Comparison of ENCODE assay signal across 14 mouse cellular contexts in the genomic region with DNA sequence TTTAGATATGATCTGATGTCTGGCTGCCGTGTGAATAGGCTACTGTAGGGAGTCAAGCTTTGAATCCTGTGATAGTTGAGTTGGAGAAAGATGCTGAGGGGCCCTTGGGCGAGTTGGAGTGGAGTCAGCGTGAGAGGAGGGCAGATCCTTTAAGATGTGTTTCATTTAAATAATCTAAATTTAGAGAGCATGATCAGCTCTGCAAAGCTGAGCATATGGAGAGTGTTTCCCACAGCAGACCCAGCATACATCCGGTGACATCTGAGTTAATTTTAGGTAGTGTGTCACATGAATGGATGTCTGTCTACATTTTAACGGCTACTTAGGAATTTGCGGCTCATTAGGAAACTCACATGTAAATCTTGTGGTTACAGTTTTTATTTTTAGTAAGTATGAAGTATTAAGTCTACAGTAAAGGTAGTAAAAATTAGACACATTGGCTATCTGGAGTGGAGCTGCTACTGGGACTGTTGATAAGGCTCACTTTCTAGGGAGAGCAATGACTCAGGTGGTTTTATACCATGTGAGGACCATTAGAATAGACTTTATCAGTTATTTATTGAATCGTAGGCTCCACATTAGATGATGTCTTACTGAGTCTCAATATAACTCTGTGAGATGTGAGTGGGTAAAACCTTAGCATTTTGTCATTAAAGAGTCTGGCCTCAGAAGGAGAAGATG.
A peak's percentile ranks its signal among the peaks of the same experiment; 100 is the strongest.
DNase-seq lines count a peak whose midpoint lies in the region; ATAC-seq and TF ChIP-seq lines count a peak whose summit lies in the region.
"Had no signal": no experiment of that assay in that cellular context is flagged by ENCODE, and none has a peak within 500 bp of the region (broad histone marks: within the 10 kb centered on the region; RNA-seq: fewer than 3 reads in every experiment).

No protein-coding gene starts in this region.

- no peaks in the 10 kb centered on the region for H3K27me3 ChIP-seq in forebrain, embryonic 14.5 days (replicated peaks; ENCODE audit: control insufficient read depth, insufficient read depth, low read length)
- no peaks in the 10 kb centered on the region for H3K27me3 ChIP-seq in forebrain, embryonic 10.5 days (ENCODE audit: poor library complexity, severe bottlenecking)
- H3K27me3 ChIP-seq in liver, embryonic 11.5 days (replicated peaks; ENCODE audit: control insufficient read depth, insufficient read depth, low read length) = no peaks in the 10 kb centered on the region
- H3K27me3 ChIP-seq in liver, postnatal 0 days (ENCODE audit: insufficient read depth, low read length) = no peaks in the 10 kb centered on the region
- H3K27me3 ChIP-seq in hindbrain, embryonic 13.5 days = no peaks in the 10 kb centered on the region
- H3K27me3 ChIP-seq: limb, embryonic 13.5 days had no signal

- H3K9me3 ChIP-seq in forebrain, embryonic 14.5 days (replicated peaks; ENCODE audit: control insufficient read depth, low read length) = no peaks in the 10 kb centered on the region
- no peaks in the 10 kb centered on the region for H3K9me3 ChIP-seq in forebrain, embryonic 10.5 days
- H3K9me3 ChIP-seq in liver, embryonic 11.5 days (ENCODE audit: control insufficient read depth, low read length) = no peaks in the 10 kb centered on the region
- no peaks in the 10 kb centered on the region for H3K9me3 ChIP-seq in liver, postnatal 0 days (ENCODE audit: low read length)
- H3K9me3 ChIP-seq in hindbrain, embryonic 13.5 days = no peaks in the 10 kb centered on the region
- H3K9me3 ChIP-seq: limb, embryonic 13.5 days; midbrain, embryonic 10.5 days had no signal

- H3K4me2 ChIP-seq in forebrain, embryonic 14.5 days (ENCODE audit: low read length) = no peak overlapping the region
- H3K4me2 ChIP-seq in liver, embryonic 11.5 days = no peak overlapping the region
- H3K4me2 ChIP-seq in liver, postnatal 0 days (ENCODE audit: low read depth, low read length) = no peak overlapping the region
- H3K4me2 ChIP-seq in hindbrain, embryonic 13.5 days = no peak overlapping the region
- H3K4me2 ChIP-seq: limb, embryonic 13.5 days had no signal

- ATAC-seq in forebrain, embryonic 14.5 days = peak; percentile 18; the same call in 1 of the 2 replicates
- ATAC-seq in liver, embryonic 11.5 days (replicated peaks; ENCODE audit: low FRiP score) = peak; percentile 85
- no peak for ATAC-seq in liver, postnatal 0 days
- ATAC-seq in megakaryocyte progenitor cell, adult 5-6 weeks (replicated peaks; ENCODE audit: poor library complexity) = peak; percentile 86
- no peak for ATAC-seq in hindbrain, embryonic 13.5 days (ENCODE audit: low FRiP score)
- ATAC-seq: hindbrain, postnatal 0 days had no signal

- H3K27ac ChIP-seq in forebrain, embryonic 14.5 days (ENCODE audit: low read depth, low read length) = no peak overlapping the region
- H3K27ac ChIP-seq in forebrain, embryonic 10.5 days = no peak overlapping the region
- H3K27ac ChIP-seq in liver, embryonic 11.5 days (ENCODE audit: low read depth, low read length) = no peak overlapping the region
- no peak overlapping the region for H3K27ac ChIP-seq in liver, postnatal 0 days (ENCODE audit: low read depth)
- H3K27ac ChIP-seq in hindbrain, embryonic 13.5 days = no peak overlapping the region; the same call in 1 of the 2 replicates
- H3K27ac ChIP-seq: hindbrain, postnatal 0 days; limb, embryonic 13.5 days; midbrain, embryonic 10.5 days had no signal

- H3K9ac ChIP-seq in forebrain, embryonic 14.5 days (ENCODE audit: low read length) = no peak overlapping the region
- no peak overlapping the region for H3K9ac ChIP-seq in liver, embryonic 11.5 days (ENCODE audit: low read depth, low read length)
- no peak overlapping the region for H3K9ac ChIP-seq in liver, postnatal 0 days (replicated peaks)
- no peak overlapping the region for H3K9ac ChIP-seq in hindbrain, embryonic 13.5 days
- H3K9ac ChIP-seq: limb, embryonic 13.5 days had no signal

- H3K4me1 ChIP-seq in forebrain, embryonic 14.5 days (ENCODE audit: control insufficient read depth, insufficient read depth, low read length) = peaks cover 4% of the 10 kb centered on the region; the same call in 1 of the 2 replicates
- peaks cover 12% of the 10 kb centered on the region for H3K4me1 ChIP-seq in forebrain, embryonic 10.5 days
- no peaks in the 10 kb centered on the region for H3K4me1 ChIP-seq in liver, embryonic 11.5 days (replicated peaks; ENCODE audit: control insufficient read depth, insufficient read depth, low read length)
- no peaks in the 10 kb centered on the region for H3K4me1 ChIP-seq in liver, postnatal 0 days (ENCODE audit: insufficient read depth)
- peaks cover 8% of the 10 kb centered on the region; the same call in 1 of the 2 replicates for H3K4me1 ChIP-seq in hindbrain, embryonic 13.5 days (replicated peaks)
- H3K4me1 ChIP-seq: limb, embryonic 13.5 days; midbrain, embryonic 10.5 days had no signal

- no peak for DNase-seq in forebrain, embryonic 14.5 days (ENCODE audit: low spot score)
- no peak for DNase-seq in forebrain, embryonic 10.5 days (ENCODE audit: extremely low spot score, low spot score)
- DNase-seq in liver, embryonic 11.5 days (ENCODE audit: low spot score) = no peak
- DNase-seq in liver, postnatal 0 days = no peak
- peak; percentile 36 for DNase-seq in c-Kit-positive CD71-positive TER-119-positive erythroid progenitor cells, embryonic 14.5 days (ENCODE audit: low spot score)
- DNase-seq in T-cell, adult 2 months (ENCODE audit: low spot score) = no peak
- DNase-seq: cerebellum, adult 11-12 months; embryo, embryonic 11 days; heart, adult 18-20 months had no signal

- 79% methylated on average over 7 of the region's 7 CpGs for WGBS in forebrain, embryonic 14.5 days
- 90% methylated on average over 7 of the region's 7 CpGs for WGBS in forebrain, embryonic 10.5 days
- WGBS in liver, embryonic 11.5 days = 74% methylated on average over 7 of the region's 7 CpGs
- 50% methylated on average over 7 of the region's 7 CpGs for WGBS in liver, postnatal 0 days (ENCODE audit: insufficient replicate concordance)
- whole genome bisulfite sequencing in hindbrain, embryonic 13.5 days = 89% methylated on average over 7 of the region's 7 CpGs

- TF ChIP-seq CTCF in liver, postnatal 0 days (IDR thresholded peaks at IDR 0.05; ENCODE audit: low read depth) = no peak

- no peak overlapping the region for H3K4me3 ChIP-seq in forebrain, embryonic 14.5 days (ENCODE audit: low read depth, low read length)
- no peak overlapping the region for H3K4me3 ChIP-seq in forebrain, embryonic 10.5 days
- H3K4me3 ChIP-seq in liver, embryonic 11.5 days (ENCODE audit: low read depth, low read length) = no peak overlapping the region
- H3K4me3 ChIP-seq in liver, postnatal 0 days (ENCODE audit: low read depth, low read length) = no peak overlapping the region
- no peak overlapping the region for H3K4me3 ChIP-seq in hindbrain, embryonic 13.5 days
- H3K4me3 ChIP-seq: limb, embryonic 13.5 days; midbrain, embryonic 10.5 days had no signal

- H3K36me3 ChIP-seq in forebrain, embryonic 14.5 days (ENCODE audit: control insufficient read depth, insufficient read depth, low read length) = no peaks in the 10 kb centered on the region
- H3K36me3 ChIP-seq in forebrain, embryonic 10.5 days (replicated peaks) = no peaks in the 10 kb centered on the region
- H3K36me3 ChIP-seq in liver, embryonic 11.5 days (ENCODE audit: control insufficient read depth, insufficient read depth, low read length) = no peaks in the 10 kb centered on the region
- no peaks in the 10 kb centered on the region for H3K36me3 ChIP-seq in liver, postnatal 0 days (replicated peaks; ENCODE audit: insufficient read depth, low read length)
- H3K36me3 ChIP-seq in hindbrain, embryonic 13.5 days = no peaks in the 10 kb centered on the region
- H3K36me3 ChIP-seq: limb, embryonic 13.5 days; midbrain, embryonic 10.5 days had no signal

- TF ChIP-seq EP300 in liver, postnatal 0 days (IDR thresholded peaks at IDR 0.05; ENCODE audit: low read depth) = no peak

Comparison
In these comparisons a context has a peak if more than half of its experiments do, and no peak if none do; other contexts are left out.
1. ATAC-seq: peak in forebrain, embryonic 14.5 days (single experiment), liver, embryonic 11.5 days (single experiment) and megakaryocyte progenitor cell, adult 5-6 weeks (single experiment); none in liver, postnatal 0 days (single experiment) and hindbrain, embryonic 13.5 days (single experiment).